Mouse (Mus musculus): Measurements from ENCODE around the gene Gm42669. TPM values are rescaled to one million over a fixed set of nuclear protein-coding genes. Genes with fewer than 3 reads are reported as not detected.

The Gm42669 gene
- total and polyA plus RNA-seq, 3 experiments, result 0.04 to 0.21 TPM; not detected in 1

DNA sequence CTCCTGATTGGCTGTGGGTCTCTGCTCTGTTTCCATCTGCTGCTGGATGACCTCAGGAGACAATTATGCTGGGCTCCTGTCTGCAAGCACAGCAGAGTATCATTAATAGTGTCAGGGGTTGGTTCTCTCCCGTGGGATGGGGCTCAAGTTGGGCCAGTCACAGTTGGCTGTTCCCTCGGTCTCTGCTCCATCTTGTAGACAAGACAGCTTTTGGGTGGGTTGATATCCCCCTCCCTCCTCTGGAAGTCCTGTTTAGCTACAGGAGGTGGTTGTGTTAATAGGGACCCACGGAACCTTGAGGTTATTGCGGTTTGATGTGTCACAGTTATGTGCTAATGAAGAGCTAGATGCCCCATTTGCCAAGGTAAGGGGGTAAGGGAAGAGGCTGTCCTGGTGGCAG, 18.4 kb upstream of the Gm42669 start:
- H3K9me3 ChIP-seq (replicated peaks; ENCODE audit: insufficient read depth, low read length), result no peaks in the 10 kb centered on the region
- no peak overlapping the region for H3K27ac ChIP-seq (ENCODE audit: control insufficient read depth, low read depth, low read length)
- H3K9ac ChIP-seq (ENCODE audit: control insufficient read depth, low read depth, low read length, poor library complexity, severe bottlenecking), result no peak overlapping the region
- no peaks in the 10 kb centered on the region for H3K79me2 ChIP-seq (ENCODE audit: control insufficient read depth, insufficient read depth, low read length, poor library complexity)
- H3K4me3 ChIP-seq (ENCODE audit: control insufficient read depth in 1 of 2, insufficient read depth in 1 of 2, low read depth in 2 of 2, low read length in 2 of 2), result no peak overlapping the region
- H3K27me3 ChIP-seq (ENCODE audit: control insufficient read depth in 1 of 2, insufficient read depth in 2 of 2, low read length in 2 of 2), result no peaks in the 10 kb centered on the region
- H3K36me3 ChIP-seq (ENCODE audit: control insufficient read depth in 1 of 2, insufficient read depth in 2 of 2, low read length in 2 of 2), result no peaks in the 10 kb centered on the region
- DNase-seq (ENCODE audit: low read depth, low spot score), result no peak
- H3K4me1 ChIP-seq (ENCODE audit: control insufficient read depth in 1 of 2, insufficient read depth in 2 of 2, low read length in 2 of 2), result peaks cover 0 to 3% of the 10 kb centered on the region in 2 experiments; a peak in 1 of 4 replicates
- TF ChIP-seq POLR2A (IDR thresholded peaks at IDR 0.05; ENCODE audit: control insufficient read depth in 1 of 2, insufficient read depth in 1 of 2, low read depth in 1 of 2, low read length in 2 of 2, poor library complexity in 1 of 2) (no peak), MAZ (IDR thresholded peaks at IDR 0.05; ENCODE audit: low read depth, low read length) (no peak), CHD1 (IDR thresholded peaks at IDR 0.05; ENCODE audit: low read depth, low read length) (no peak), MXI1 (IDR thresholded peaks at IDR 0.05; ENCODE audit: low read depth, low read length) (no peak), TAL1 (IDR thresholded peaks at IDR 0.05; ENCODE audit: low read length) (no peak), SIN3A (IDR thresholded peaks at IDR 0.05; ENCODE audit: low read length) (no peak), ZMIZ1 (IDR thresholded peaks at IDR 0.05; ENCODE audit: low read depth, low read length) (no peak), E2F4 (IDR thresholded peaks at IDR 0.05; ENCODE audit: borderline replicate concordance, low read depth, low read length) (no peak), JUND (IDR thresholded peaks at IDR 0.05; ENCODE audit: low read depth, low read length) (no peak), MAFK (IDR thresholded peaks at IDR 0.05; ENCODE audit: borderline replicate concordance, low read depth, low read length) (no peak), MAX (IDR thresholded peaks at IDR 0.05; ENCODE audit: low read length) (no peak)

DNA sequence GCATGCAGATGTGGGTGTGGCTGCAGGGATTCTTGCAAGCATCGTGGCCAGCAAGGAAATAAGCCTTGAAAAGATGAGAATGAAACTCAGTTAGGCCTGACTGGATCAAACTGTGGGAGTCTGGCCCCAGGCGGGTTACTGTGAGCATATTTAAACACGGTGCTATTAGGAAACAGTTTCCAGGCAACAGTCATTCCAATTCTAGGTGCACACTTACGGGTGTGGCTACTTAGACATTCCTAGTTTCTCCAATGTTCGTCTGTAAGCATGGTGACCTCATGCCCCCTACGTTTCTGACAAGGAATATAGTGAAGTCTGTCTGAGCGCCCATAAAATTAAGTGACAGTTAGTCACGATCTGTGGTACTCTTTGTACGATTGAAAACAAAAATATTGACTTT, 16.4 kb upstream of the Gm42669 start:
- Histone ChIP-seq H3K27me3 (ENCODE audit: control insufficient read depth in 1 of 2, insufficient read depth in 2 of 2, low read length in 2 of 2) (no peaks in the 10 kb centered on the region), H3K4me1 (ENCODE audit: control insufficient read depth in 1 of 2, insufficient read depth in 2 of 2, low read length in 2 of 2) (peaks cover 0 to 3% of the 10 kb centered on the region in 2 experiments; a peak in 1 of 4 replicates), H3K79me2 (ENCODE audit: control insufficient read depth, insufficient read depth, low read length, poor library complexity) (no peaks in the 10 kb centered on the region), H3K36me3 (ENCODE audit: control insufficient read depth in 1 of 2, insufficient read depth in 2 of 2, low read length in 2 of 2) (no peaks in the 10 kb centered on the region), H3K27ac (ENCODE audit: control insufficient read depth, low read depth, low read length) (no peak overlapping the region), H3K4me3 (ENCODE audit: control insufficient read depth in 1 of 2, insufficient read depth in 1 of 2, low read depth in 2 of 2, low read length in 2 of 2) (no peak overlapping the region), H3K9me3 (replicated peaks; ENCODE audit: insufficient read depth, low read length) (no peaks in the 10 kb centered on the region), H3K9ac (ENCODE audit: control insufficient read depth, low read depth, low read length, poor library complexity, severe bottlenecking) (no peak overlapping the region)
- no peak for DNase-seq (ENCODE audit: low read depth, low spot score)
- no peak for TF ChIP-seq CHD1 (IDR thresholded peaks at IDR 0.05; ENCODE audit: low read depth, low read length)
- TF ChIP-seq RAD21 (IDR thresholded peaks at IDR 0.05; ENCODE audit: low read depth, low read length), result no peak
- no peak for TF ChIP-seq TBP (IDR thresholded peaks at IDR 0.05; ENCODE audit: low read depth, low read length)
- TF ChIP-seq KAT2A (conservative IDR thresholded peaks at IDR 0.05; ENCODE audit: low read depth, low read length), result no peak
- no peak for TF ChIP-seq USF2 (IDR thresholded peaks at IDR 0.05; ENCODE audit: borderline replicate concordance in 1 of 2, insufficient read depth in 1 of 2, low read depth in 1 of 2, low read length in 2 of 2)
- TF ChIP-seq ZMIZ1 (IDR thresholded peaks at IDR 0.05; ENCODE audit: low read depth, low read length), result no peak
- no peak for TF ChIP-seq NRF1 (IDR thresholded peaks at IDR 0.05; ENCODE audit: insufficient read depth, low read depth, low read length, poor library complexity, severe bottlenecking)
- TF ChIP-seq JUND (IDR thresholded peaks at IDR 0.05; ENCODE audit: low read depth, low read length), result no peak
- no peak for TF ChIP-seq ZKSCAN1 (IDR thresholded peaks at IDR 0.05; ENCODE audit: low read depth, low read length)
- TF ChIP-seq ELF1 (IDR thresholded peaks at IDR 0.05; ENCODE audit: low read depth, low read length), result no peak
- no peak for TF ChIP-seq EP300 (IDR thresholded peaks at IDR 0.05; ENCODE audit: low read depth in 1 of 2, low read length in 2 of 2)
- no peak for TF ChIP-seq MEF2A (IDR thresholded peaks at IDR 0.05; ENCODE audit: extremely low read depth, insufficient replicate concordance, low read depth, low read length, poor library complexity, severe bottlenecking)
- no peak for TF ChIP-seq SIN3A (IDR thresholded peaks at IDR 0.05; ENCODE audit: low read length)
- no peak for TF ChIP-seq ZNF384 (IDR thresholded peaks at IDR 0.05; ENCODE audit: low read depth, low read length)
- TF ChIP-seq BHLHE40 (IDR thresholded peaks at IDR 0.05; ENCODE audit: borderline replicate concordance, low read depth, low read length), result no peak
- TF ChIP-seq POLR2A (IDR thresholded peaks at IDR 0.05; ENCODE audit: control insufficient read depth in 1 of 2, insufficient read depth in 1 of 2, low read depth in 1 of 2, low read length in 2 of 2, poor library complexity in 1 of 2), result no peak
- TF ChIP-seq NELFE (IDR thresholded peaks at IDR 0.05; ENCODE audit: low read depth, low read length), result no peak
- no peak for TF ChIP-seq POLR2AphosphoS2 (IDR thresholded peaks at IDR 0.05; ENCODE audit: low read length)
- TF ChIP-seq GABPA (IDR thresholded peaks at IDR 0.05; ENCODE audit: low read depth, low read length), result no peak
